In genomic region chr10:87007385-87008214, GRCm38 (mm10) we compare ENCODE assay signal across 17 mouse cellular contexts. TPM values are rescaled to one million over a fixed set of nuclear protein-coding genes. Genes with fewer than 3 reads are reported as not detected.
DNase-seq lines count a peak whose midpoint lies in the region; ATAC-seq and TF ChIP-seq lines count a peak whose summit lies in the region.
"Had no signal": no experiment of that assay in that cellular context is flagged by ENCODE, and none has a peak within 500 bp of the region (broad histone marks: within the 10 kb centered on the region; RNA-seq: fewer than 3 reads in every experiment).

Gene Stab2, minus strand, starts transcription at chr10:87008025.

- DNase-seq in cerebellum, adult 11 months = no peak
- DNase-seq in liver, adult 2 months (ENCODE audit: extremely low read depth, low read depth, low spot score) = no peak
- DNase-seq in liver = no peak
- DNase-seq in cerebellum, adult 9-11 months = peak; percentile 24
- no peak for DNase-seq in urinary bladder, postnatal 4 days (ENCODE audit: low spot score in 2 of 2)
- DNase-seq: kidney, postnatal 25 days; thymus, postnatal 4 days had no signal

- H3K9ac ChIP-seq in liver, adult 2 months (ENCODE audit: low read depth, low read length) = peak within 1 kb of the TSS; percentile 53; the same call in 1 of the 2 replicates
- no peak within 1 kb of the TSS for H3K9ac ChIP-seq in liver, embryonic 15.5 days
- H3K9ac ChIP-seq: heart, embryonic 13.5 days; intestine, embryonic 15.5 days; neural tube, embryonic 13.5 days had no signal

- H3K79me2 ChIP-seq in liver, adult 2 months (ENCODE audit: control insufficient read depth, insufficient read depth, low read length) = no peaks in the 10 kb centered on the region

- 54% methylated on average over 8 of the region's 8 CpGs for WGBS in liver, adult 2 months
- 35% methylated on average over 8 of the region's 8 CpGs for WGBS in liver, embryonic 15.5 days (ENCODE audit: insufficient replicate concordance)

- no peaks in the 10 kb centered on the region for H3K36me3 ChIP-seq in liver, adult 2 months (ENCODE audit: control insufficient read depth, insufficient read depth, low read length)
- no peaks in the 10 kb centered on the region for H3K36me3 ChIP-seq in liver, embryonic 15.5 days (replicated peaks)
- H3K36me3 ChIP-seq: heart, embryonic 13.5 days; hindbrain, embryonic 10.5 days; intestine, embryonic 15.5 days; neural tube, embryonic 13.5 days had no signal

- TF ChIP-seq POLR2A in liver, adult 2 months (IDR thresholded peaks at IDR 0.05; ENCODE audit: extremely low read depth, insufficient read depth, low read length) = no peak

- TF ChIP-seq CTCF in liver, adult 2 months (IDR thresholded peaks at IDR 0.05; ENCODE audit: low read depth, low read length) = no peak

- no peaks in the 10 kb centered on the region for H3K4me1 ChIP-seq in liver, adult 2 months (ENCODE audit: control insufficient read depth, insufficient read depth, low read length)
- H3K4me1 ChIP-seq in liver, embryonic 15.5 days (replicated peaks) = no peaks in the 10 kb centered on the region
- H3K4me1 ChIP-seq: heart, embryonic 13.5 days; hindbrain, embryonic 10.5 days; intestine, embryonic 15.5 days; neural tube, embryonic 13.5 days had no signal

- no peaks in the 10 kb centered on the region for H3K27me3 ChIP-seq in liver, adult 2 months (ENCODE audit: control insufficient read depth, insufficient read depth, low read length)
- no peaks in the 10 kb centered on the region for H3K27me3 ChIP-seq in liver, embryonic 15.5 days
- H3K27me3 ChIP-seq: intestine, embryonic 15.5 days; neural tube, embryonic 13.5 days had no signal

- H3K27ac ChIP-seq in liver, adult 2 months (replicated peaks; ENCODE audit: insufficient read depth, low read depth, low read length) = peak within 1 kb of the TSS; percentile 19
- no peak within 1 kb of the TSS for H3K27ac ChIP-seq in liver, embryonic 15.5 days (replicated peaks)
- H3K27ac ChIP-seq: heart, embryonic 13.5 days; hindbrain, embryonic 10.5 days; intestine, embryonic 15.5 days; neural tube, embryonic 13.5 days; stomach, postnatal 0 days had no signal

- peak within 1 kb of the TSS; percentile 19 for H3K4me3 ChIP-seq in liver, adult 2 months (ENCODE audit: insufficient read depth, low read depth, low read length)
- H3K4me3 ChIP-seq in liver, embryonic 15.5 days (replicated peaks) = no peak within 1 kb of the TSS
- H3K4me3 ChIP-seq: heart, embryonic 13.5 days; hindbrain, embryonic 10.5 days; intestine, embryonic 15.5 days; neural tube, embryonic 13.5 days had no signal

- no peak within 1 kb of the TSS for H3K4me2 ChIP-seq in liver, embryonic 15.5 days
- H3K4me2 ChIP-seq: heart, embryonic 13.5 days; intestine, embryonic 15.5 days; neural tube, embryonic 13.5 days had no signal

- no peaks in the 10 kb centered on the region for H3K9me3 ChIP-seq in liver, embryonic 15.5 days (replicated peaks)
- H3K9me3 ChIP-seq: heart, embryonic 13.5 days; hindbrain, embryonic 10.5 days; intestine, embryonic 15.5 days; neural tube, embryonic 13.5 days had no signal

- peak; percentile 61 for ATAC-seq in cerebellum, adult (ENCODE audit: insufficient number of reproducible peaks, low FRiP score, low TSS enrichment)
- ATAC-seq in liver, embryonic 15.5 days (ENCODE audit: insufficient read depth) = no peak
- ATAC-seq in monocyte, adult 5-6 weeks (replicated peaks; ENCODE audit: insufficient number of reproducible peaks, low FRiP score, low TSS enrichment, poor library complexity, severe bottlenecking) = no peak
- ATAC-seq: intestine, embryonic 15.5 days; midbrain, embryonic 16.5 days had no signal

RNA-seq across cellular contexts. Expression of gene Stab2, which starts in this region (rescaled TPM):
- 73.5 and 85.8 TPM in 2 replicates for total RNA-seq in liver, adult 2 months (2014; rRNA removed)
- 14.7 and 24.0 TPM in 2 replicates for polyA plus RNA-seq in liver, adult 2 months (2012; rRNA removed)
- 19.5 and 21.8 TPM in 2 replicates for polyA plus RNA-seq in liver, embryonic 15.5 days (2015; fragmentation: Nextera tagmentation; extraction: Ambion mirVana)
- not detected in 3 replicates for total RNA-seq in monocyte, adult 5-6 weeks (2017)
- total RNA-seq: megakaryocyte progenitor cell, adult 5-6 weeks had no signal

Comparison
In these comparisons a context has a peak if more than half of its experiments do, and no peak if none do; other contexts are left out.
1. RNA of gene Stab2 (total RNA-seq): 73.5 to 85.8 TPM in liver, adult 2 months; not detected in monocyte, adult 5-6 weeks; every median in the first group is over 10 times any median in the second.